Comparison of ENCODE assay signal across 7 mouse cellular contexts in genomic region chrX:112949792-112950191, GRCm38 (mm10).
DNase-seq lines count a peak whose midpoint lies in the region.

No protein-coding gene starts in this region.

- DNase-seq in kidney, postnatal 10 days = peak; percentile 5
- DNase-seq in kidney, adult 8-10 months = no peak
- peak; percentile 5 for DNase-seq in thymus, postnatal 4 days
- DNase-seq in thymus, postnatal 25 days = no peak
- peak; percentile 0 for DNase-seq in fibroblast of lung, adult 2 months (ENCODE audit: low read depth)
- no peak for DNase-seq in adrenal gland, adult 2 months
- no peak for DNase-seq in urinary bladder, postnatal 10 days (ENCODE audit: low spot score)

Comparison
In these comparisons a context has a peak if more than half of its experiments do, and no peak if none do; other contexts are left out.
1. DNase-seq: peak in kidney, postnatal 10 days (single experiment), thymus, postnatal 4 days (single experiment) and fibroblast of lung, adult 2 months (single experiment); none in kidney, adult 8-10 months (0 of 2), thymus, postnatal 25 days (single experiment), adrenal gland, adult 2 months (single experiment) and urinary bladder, postnatal 10 days (single experiment).